Mouse (Mus musculus): Measurements from ENCODE around the gene Atg9b. TPM values are rescaled to one million over a fixed set of nuclear protein-coding genes. Genes with fewer than 3 reads are reported as not detected.
"Not testable (repeated sequence)": the region's sequence is repeated elsewhere in the genome, so short reads cannot be mapped to it uniquely, and the experiment has no call there.

Atg9b gene
- polyA plus RNA-seq, 1 experiment from 2014 or later: 1.4 TPM

DNA sequence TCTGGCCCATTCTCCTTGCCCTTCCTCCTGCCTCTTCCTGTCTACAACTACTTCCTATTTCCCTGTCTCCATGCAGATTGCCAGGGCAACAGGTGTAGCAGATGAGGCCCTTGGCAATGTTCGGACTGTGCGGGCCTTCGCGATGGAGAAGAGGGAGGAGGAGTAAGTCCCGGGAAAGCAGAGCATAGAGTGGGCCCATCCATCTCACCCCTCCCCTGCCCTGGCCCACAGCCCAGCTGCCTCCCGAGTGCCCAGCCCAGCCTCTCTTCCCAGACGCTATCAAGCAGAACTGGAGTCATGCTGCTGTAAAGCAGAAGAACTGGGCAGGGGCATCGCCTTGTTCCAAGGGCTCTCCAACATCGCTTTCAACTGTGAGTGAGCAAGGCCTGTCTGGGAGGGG lies 10.0 kb upstream of the Atg9b start:
- H3K36me3 ChIP-seq: peaks cover 72% of the 10 kb centered on the region
- no peak overlapping the region for H3K4me3 ChIP-seq
- H3K4me1 ChIP-seq: no peaks in the 10 kb centered on the region
- no peaks in the 10 kb centered on the region for H3K27me3 ChIP-seq (replicated peaks)
- H3K9ac ChIP-seq: no peak overlapping the region
- ATAC-seq (ENCODE audit: extremely low read depth, insufficient number of reproducible peaks, low FRiP score, low TSS enrichment): no peak
- H3K27ac ChIP-seq (replicated peaks): no peak overlapping the region
- no peak overlapping the region for H3K4me2 ChIP-seq
- no peaks in the 10 kb centered on the region for H3K9me3 ChIP-seq
- 65% methylated on average over 9 of the region's 9 CpGs for WGBS

GRCm38 (mm10) chr5:24400911-24401605 lies 9.1 kb upstream of the Atg9b start:
- no peaks in the 10 kb centered on the region for H3K4me1 ChIP-seq
- no peak overlapping the region for H3K4me2 ChIP-seq
- H3K4me3 ChIP-seq: no peak overlapping the region
- no peak overlapping the region for H3K27ac ChIP-seq (replicated peaks)
- H3K9me3 ChIP-seq: no peaks in the 10 kb centered on the region
- WGBS: 85% methylated on average over 5 of the region's 5 CpGs
- no peak for ATAC-seq (ENCODE audit: extremely low read depth, insufficient number of reproducible peaks, low FRiP score, low TSS enrichment)
- no peak overlapping the region for H3K9ac ChIP-seq
- no peaks in the 10 kb centered on the region for H3K27me3 ChIP-seq (replicated peaks)
- peaks cover 68% of the 10 kb centered on the region for H3K36me3 ChIP-seq

DNA sequence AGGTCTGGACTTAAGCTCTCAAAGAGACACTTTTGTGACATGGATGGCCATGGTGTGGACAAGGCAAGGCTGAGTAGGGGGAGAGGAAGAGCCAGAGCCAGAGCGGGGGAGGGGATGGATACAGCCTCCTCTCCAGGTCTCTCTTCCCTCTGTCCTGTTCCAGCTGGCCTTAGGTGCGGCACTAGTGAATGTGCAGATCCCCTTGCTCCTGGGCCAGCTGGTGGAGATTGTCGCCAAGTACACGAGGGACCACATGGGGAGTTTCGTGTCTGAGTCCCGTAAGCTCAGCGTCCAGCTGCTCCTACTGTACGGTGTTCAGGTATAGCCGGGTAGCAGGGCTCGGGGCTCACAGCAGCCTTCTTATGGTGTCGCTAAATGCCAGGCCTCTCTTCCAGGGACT lies 8.4 kb upstream of the Atg9b start:
- H3K4me1 ChIP-seq: 0 out of 2 replicates have a peak, but pooled peaks cover under 1% of the 10 kb centered on the region
- H3K9ac ChIP-seq: no peak overlapping the region
- H3K9me3 ChIP-seq: no peaks in the 10 kb centered on the region
- no peak overlapping the region for H3K4me2 ChIP-seq
- no peaks in the 10 kb centered on the region for H3K27me3 ChIP-seq (replicated peaks)
- no peak for ATAC-seq (ENCODE audit: extremely low read depth, insufficient number of reproducible peaks, low FRiP score, low TSS enrichment)
- WGBS: 90% methylated on average over 11 of the region's 11 CpGs
- no peak overlapping the region for H3K4me3 ChIP-seq
- no peak overlapping the region for H3K27ac ChIP-seq (replicated peaks)
- peaks cover 64% of the 10 kb centered on the region for H3K36me3 ChIP-seq

DNA sequence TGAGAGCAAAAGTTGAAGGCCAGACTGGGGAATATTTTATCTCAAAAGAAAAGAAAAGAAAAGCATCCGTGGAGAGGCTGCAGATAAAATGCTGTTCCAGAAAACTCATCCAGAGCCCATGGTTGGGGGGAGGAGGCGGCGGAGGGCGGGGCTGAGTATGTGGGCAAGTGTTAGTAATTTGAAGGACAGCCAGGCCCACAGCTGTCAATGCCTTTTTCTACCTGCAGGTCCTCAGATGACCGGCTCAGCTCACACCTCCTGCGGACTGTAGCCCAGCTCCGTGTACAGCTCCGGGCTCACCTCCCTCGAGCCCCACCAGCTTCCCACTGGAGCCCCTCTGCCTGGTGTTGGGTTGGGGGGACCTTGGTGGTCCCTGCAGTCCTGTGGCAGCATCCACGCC lies 7.7 kb upstream of the Atg9b start:
- no peaks in the 10 kb centered on the region for H3K9me3 ChIP-seq
- no peak overlapping the region for H3K4me3 ChIP-seq
- WGBS: 67% methylated on average over 10 of the region's 10 CpGs
- no peak for ATAC-seq (ENCODE audit: extremely low read depth, insufficient number of reproducible peaks, low FRiP score, low TSS enrichment)
- peaks cover 7% of the 10 kb centered on the region for H3K4me1 ChIP-seq
- no peak overlapping the region for H3K4me2 ChIP-seq
- H3K27ac ChIP-seq (replicated peaks): no peak overlapping the region
- H3K27me3 ChIP-seq (replicated peaks): no peaks in the 10 kb centered on the region
- H3K36me3 ChIP-seq: peaks cover 58% of the 10 kb centered on the region
- H3K9ac ChIP-seq: no peak overlapping the region

GRCm38 (mm10) chr5:24396254-24396653 lies 4.3 kb upstream of the Atg9b start:
- not testable (repeated sequence) for H3K4me2 ChIP-seq; H3K9me3 ChIP-seq; H3K27ac ChIP-seq (replicated peaks); H3K4me3 ChIP-seq; H3K9ac ChIP-seq; ATAC-seq (ENCODE audit: extremely low read depth, insufficient number of reproducible peaks, low FRiP score, low TSS enrichment); H3K27me3 ChIP-seq (replicated peaks)
- WGBS: 89% methylated on average over 6 of the region's 6 CpGs
- Histone ChIP-seq H3K4me1 (peaks cover 23% of the 10 kb centered on the region), H3K36me3 (peaks cover 25% of the 10 kb centered on the region)

GRCm38 (mm10) chr5:24394165-24394894 lies 2.4 kb upstream of the Atg9b start:
- Histone ChIP-seq H3K4me2 (peak overlapping the region; percentile 66), H3K27ac (replicated peaks) (peak overlapping the region; percentile 82), H3K9me3 (no peaks in the 10 kb centered on the region), H3K9ac (peak overlapping the region; percentile 79), H3K4me1 (peaks cover 33% of the 10 kb centered on the region), H3K27me3 (replicated peaks) (0 out of 2 replicates have a peak, but pooled peaks cover 5% of the 10 kb centered on the region), H3K36me3 (peaks cover 10% of the 10 kb centered on the region), H3K4me3 (peak overlapping the region; percentile 64)
- peak; percentile 91 for ATAC-seq (ENCODE audit: extremely low read depth, insufficient number of reproducible peaks, low FRiP score, low TSS enrichment)
- WGBS: 1% methylated on average over 36 of the region's 36 CpGs

- no peaks in the 10 kb centered on the region for H3K9me3 ChIP-seq
- peak within 1 kb of the TSS; percentile 66 for H3K4me2 ChIP-seq
- H3K4me3 ChIP-seq: peak within 1 kb of the TSS; percentile 64
- H3K9ac ChIP-seq: peak within 1 kb of the TSS; percentile 79
- no peak for ATAC-seq (ENCODE audit: extremely low read depth, insufficient number of reproducible peaks, low FRiP score, low TSS enrichment)
- peaks cover 40% of the 10 kb centered on the region for H3K4me1 ChIP-seq
- H3K36me3 ChIP-seq: peaks cover 10% of the 10 kb centered on the region
- peaks cover 11% of the 10 kb centered on the region; the same call in 1 of the 2 replicates for H3K27me3 ChIP-seq (replicated peaks)
- WGBS: 22% methylated on average over 7 of the region's 7 CpGs
- H3K27ac ChIP-seq (replicated peaks): peak within 1 kb of the TSS; percentile 82
Measured at GRCm38 (mm10) chr5:24393392-24393997, 1.6 kb upstream of the Atg9b start, which contains the start of gene Abcb8. Gene Abcb8, plus strand, starts transcription at chr5:24393663.

DNA sequence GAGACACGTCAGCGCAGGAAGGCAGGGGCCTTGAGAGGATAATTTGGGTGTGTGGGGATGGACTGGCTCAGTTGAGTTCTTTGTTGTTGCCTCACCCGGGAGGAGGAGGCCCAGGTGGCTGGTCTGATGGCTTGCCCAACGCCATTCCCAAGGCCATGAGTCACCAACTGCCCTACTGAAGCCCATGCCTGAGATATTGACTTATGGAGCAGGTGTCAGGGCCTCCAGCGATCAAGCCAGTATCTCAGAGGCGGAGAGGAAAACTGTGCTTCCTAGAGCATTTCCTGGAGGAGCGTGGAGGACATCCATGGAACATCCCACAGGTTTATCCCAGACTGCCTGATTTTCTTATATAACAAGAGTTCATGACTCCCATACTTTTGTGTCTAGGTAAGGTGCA lies 781 bp upstream of the Atg9b start:
- Histone ChIP-seq H3K9me3 (no peaks in the 10 kb centered on the region), H3K27me3 (replicated peaks) (peaks cover 17% of the 10 kb centered on the region), H3K4me2 (no peak overlapping the region), H3K9ac (no peak overlapping the region), H3K27ac (replicated peaks) (0 out of 2 replicates have a peak overlapping the region, but pooled peaks have one; percentile 15), H3K4me3 (no peak overlapping the region), H3K4me1 (peaks cover 48% of the 10 kb centered on the region), H3K36me3 (peaks cover 10% of the 10 kb centered on the region)
- no peak for ATAC-seq (ENCODE audit: extremely low read depth, insufficient number of reproducible peaks, low FRiP score, low TSS enrichment)
- WGBS: 67% methylated on average over 7 of the region's 7 CpGs

- Histone ChIP-seq H3K27me3 (replicated peaks) (peaks cover 43% of the 10 kb centered on the region), H3K36me3 (no peaks in the 10 kb centered on the region), H3K4me1 (peaks cover 63% of the 10 kb centered on the region), H3K9me3 (no peaks in the 10 kb centered on the region), H3K27ac (replicated peaks) (no peak overlapping the region; the same call in 1 of the 2 replicates), H3K4me2 (no peak overlapping the region), H3K4me3 (no peak overlapping the region), H3K9ac (0 out of 2 replicates have a peak overlapping the region, but pooled peaks have one; percentile 3)
- WGBS: 75% methylated on average over 4 of the region's 4 CpGs
- no peak for ATAC-seq (ENCODE audit: extremely low read depth, insufficient number of reproducible peaks, low FRiP score, low TSS enrichment)
Measured at GRCm38 (mm10) chr5:24389658-24390020, 2.3 kb downstream of the Atg9b start.

DNA sequence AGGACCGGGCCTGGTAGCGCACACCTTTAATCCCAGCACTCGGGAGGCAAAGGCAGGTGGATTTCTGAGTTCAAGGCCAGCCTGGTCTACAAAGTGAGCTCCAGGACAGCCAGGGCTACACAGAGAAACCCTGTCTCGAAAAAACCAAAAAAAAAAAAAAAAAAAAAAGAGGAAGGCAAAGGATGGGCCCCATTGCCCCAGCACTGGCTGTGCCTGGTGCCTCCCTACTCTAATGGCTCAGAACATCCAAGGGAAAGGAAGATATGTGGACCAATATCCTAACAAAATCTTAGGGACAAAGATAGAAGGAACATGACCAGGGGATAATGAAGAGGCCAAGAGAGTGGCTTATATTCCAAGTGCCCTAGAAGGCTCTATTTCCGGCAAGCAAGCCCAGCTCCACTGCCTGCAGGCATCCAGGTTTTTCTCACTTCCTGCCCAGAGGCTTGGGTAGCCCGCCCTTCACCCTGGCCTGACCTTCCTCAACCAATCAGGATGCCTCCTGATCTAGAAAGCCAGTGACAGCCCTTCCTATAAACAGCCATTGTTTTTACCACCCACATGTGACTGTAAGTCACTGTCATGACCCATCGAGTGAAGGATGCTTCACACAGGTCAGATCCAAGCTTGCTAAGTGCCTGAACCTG lies 2.8 kb downstream of the Atg9b start:
- H3K9ac ChIP-seq: peak overlapping the region; percentile 3
- 52% methylated on average over 7 of the region's 7 CpGs for WGBS
- no peaks in the 10 kb centered on the region for H3K36me3 ChIP-seq
- peaks cover 68% of the 10 kb centered on the region for H3K4me1 ChIP-seq
- no peak overlapping the region for H3K4me3 ChIP-seq
- no peak overlapping the region; the same call in 1 of the 2 replicates for H3K27ac ChIP-seq (replicated peaks)
- H3K4me2 ChIP-seq: no peak overlapping the region
- H3K9me3 ChIP-seq: no peaks in the 10 kb centered on the region
- no peak for ATAC-seq (ENCODE audit: extremely low read depth, insufficient number of reproducible peaks, low FRiP score, low TSS enrichment)
- H3K27me3 ChIP-seq (replicated peaks): peaks cover 43% of the 10 kb centered on the region
